Mouse (Mus musculus): ENCODE measurements around the gene Abtb1.
A peak's percentile ranks its signal among the peaks of the same experiment; 100 is the strongest.

Abtb1 gene

GRCm38 (mm10) chr6:88854509-88854908, 12.7 kb upstream of the Abtb1 start:
- no peak for DNase-seq

GRCm38 (mm10) chr6:88850034-88850433, 8.2 kb upstream of the Abtb1 start:
- DNase-seq = no peak

DNA sequence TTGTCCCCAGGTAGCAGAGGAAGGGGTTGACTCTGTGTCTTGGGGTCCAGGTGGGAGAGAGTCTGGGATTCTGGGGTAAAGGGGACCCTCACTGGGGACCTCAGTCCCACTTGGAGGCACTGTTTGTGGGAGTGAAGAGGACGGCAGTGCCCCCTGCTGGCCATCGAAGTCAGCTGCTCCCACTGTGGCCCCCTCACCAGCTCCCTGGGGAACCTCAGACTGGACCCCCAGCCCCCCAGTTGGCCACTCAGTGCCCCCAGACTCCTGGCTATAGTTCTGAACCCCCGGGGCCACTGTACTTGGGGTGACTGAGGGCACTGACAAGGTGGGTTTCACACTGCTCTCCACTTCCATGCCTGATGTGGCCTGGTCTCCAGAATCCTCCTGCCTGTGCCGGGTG, 7.5 kb upstream of the Abtb1 start:
- DNase-seq = peak in 1 of 2 experiments; percentile 36

DNA sequence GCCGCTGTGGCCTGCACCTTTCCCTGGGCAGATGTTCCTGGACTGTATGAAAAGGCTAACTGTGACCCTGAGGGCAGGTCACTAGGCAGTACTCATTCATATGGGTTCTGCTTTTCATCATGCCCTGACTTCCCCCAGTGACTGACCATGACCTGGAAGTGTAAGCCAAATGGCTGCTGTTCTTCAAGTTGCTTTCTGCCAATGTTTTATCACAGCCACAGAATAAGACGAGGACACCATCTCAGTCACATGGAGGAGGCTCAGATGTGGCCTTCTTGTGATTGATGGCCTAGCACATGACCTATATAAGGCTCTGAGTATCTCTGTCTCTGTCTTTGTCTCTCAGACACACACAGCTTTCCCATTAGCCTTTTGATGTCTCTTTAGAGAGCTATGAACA, 5.8 kb upstream of the Abtb1 start:
- no peak for DNase-seq

GRCm38 (mm10) chr6:88844901-88845565, 3.2 kb upstream of the Abtb1 start:
- DNase-seq = no peak

DNA sequence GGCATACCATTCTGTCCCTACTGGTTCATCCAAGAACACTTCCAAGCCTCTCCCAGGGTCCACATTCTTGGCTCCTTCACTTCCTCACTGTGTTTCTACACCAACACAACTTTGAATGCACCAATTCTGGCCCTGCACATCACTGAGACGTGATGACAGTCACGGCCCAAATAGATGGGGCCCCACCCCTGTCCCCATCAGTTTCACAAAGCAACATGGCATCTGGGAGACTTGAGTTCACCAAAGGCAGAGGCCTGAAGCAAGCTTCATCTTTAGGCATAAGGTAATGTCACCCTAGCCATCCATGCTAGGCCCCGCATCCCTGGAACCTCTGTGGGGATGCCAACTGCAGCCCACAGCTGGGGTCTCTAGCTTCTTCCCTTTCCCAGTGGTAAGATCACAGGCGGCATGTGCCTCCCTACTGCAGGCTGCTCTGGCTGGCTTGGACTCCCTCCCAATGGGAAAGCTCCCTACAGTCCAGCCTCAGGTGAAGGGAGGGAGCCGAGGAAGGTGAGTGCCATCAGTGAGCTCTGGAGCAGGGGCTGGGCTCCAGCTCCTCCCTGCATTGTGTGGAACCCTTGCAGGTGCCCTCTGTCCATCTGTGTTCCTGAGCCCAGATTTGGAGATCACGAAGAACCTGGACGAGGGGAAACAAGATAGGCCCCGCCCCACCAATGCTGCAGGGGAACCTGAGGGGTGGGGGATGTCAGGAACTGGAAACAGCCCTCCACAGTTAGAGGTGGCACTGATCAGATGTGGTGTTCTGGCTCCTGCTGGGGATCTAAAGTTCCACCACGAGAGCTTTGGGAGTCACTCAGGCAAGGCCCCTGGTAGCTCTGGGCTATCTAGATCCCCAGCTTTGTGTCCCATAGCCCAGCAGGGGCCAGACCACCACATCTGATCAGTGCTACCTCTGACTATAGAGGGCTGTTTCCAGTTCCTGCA, 2.3 kb upstream of the Abtb1 start:
- no peak for DNase-seq

DNA sequence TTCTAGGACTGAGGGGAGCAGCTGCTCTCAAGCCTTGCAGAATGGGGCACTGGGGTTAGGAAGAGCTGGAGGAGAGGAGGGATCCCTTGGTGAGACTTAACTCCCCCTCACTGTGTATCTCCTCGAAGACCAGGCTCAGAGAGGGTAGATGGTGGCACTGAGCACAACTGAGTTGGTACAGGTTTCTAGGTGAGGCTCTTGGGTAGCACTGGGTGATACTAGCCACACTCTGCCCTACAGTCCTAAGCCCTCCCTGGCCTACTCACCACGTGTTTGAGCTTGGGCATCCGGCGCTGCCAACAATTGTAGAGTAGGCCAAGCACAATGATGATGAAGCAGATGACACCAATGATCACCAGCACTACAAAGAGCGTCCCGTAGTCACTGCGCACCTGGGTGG, 1.5 kb upstream of the Abtb1 start:
- DNase-seq = no peak

GRCm38 (mm10) chr6:88842731-88843151, 957 bp upstream of the Abtb1 start:
- peak in 1 of 2 experiments; percentile 24 for DNase-seq

DNA sequence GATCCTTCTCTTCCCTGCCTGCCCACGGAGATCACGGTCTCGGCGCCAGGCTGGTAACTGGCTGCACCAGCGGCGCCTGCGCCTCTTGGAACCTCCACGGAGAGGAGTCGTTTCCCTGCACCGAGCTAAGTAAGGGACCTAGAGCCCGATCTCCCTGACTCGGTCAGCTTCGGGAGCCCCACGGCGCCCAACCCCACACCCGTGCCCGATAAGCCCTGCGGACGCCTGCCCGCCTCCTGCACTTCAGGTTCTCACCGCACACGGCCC, 337 bp downstream of the Abtb1 start:
- no peak for DNase-seq

DNA sequence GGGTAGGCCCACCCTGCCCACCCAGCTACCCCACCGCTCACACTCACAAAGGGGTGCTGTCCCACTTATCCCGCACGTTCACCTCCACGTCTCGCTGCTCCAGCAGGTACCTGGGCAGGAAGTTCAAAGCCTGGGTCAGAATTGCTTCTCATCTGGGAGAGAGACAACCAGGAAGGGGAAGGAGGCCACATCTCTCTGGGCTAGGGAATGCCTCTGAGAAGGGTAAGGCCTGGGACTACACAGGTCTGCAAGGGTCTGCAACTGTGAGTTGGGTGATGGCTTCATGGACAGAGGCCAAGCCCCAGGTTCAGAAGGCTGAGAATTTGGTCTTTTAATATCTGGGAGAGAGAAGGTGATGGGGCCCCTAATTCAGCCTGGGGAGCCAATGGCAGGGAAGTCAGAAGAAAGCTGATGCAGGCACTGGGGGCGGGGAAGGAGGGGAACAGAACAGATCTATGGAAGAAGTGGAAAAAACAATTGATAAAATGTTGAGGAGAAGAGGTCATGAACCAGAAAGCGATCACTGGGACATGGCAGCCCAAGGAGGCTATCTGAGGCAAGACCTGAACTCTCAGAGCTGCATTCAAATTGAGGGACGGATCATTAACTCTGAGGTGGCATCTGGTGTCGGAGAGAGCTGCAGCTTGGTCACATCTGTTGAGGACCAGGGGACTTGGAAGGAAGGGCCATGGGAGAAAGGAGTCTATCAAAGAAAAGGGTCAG, 832 bp downstream of the Abtb1 start:
- no peak for DNase-seq

DNA sequence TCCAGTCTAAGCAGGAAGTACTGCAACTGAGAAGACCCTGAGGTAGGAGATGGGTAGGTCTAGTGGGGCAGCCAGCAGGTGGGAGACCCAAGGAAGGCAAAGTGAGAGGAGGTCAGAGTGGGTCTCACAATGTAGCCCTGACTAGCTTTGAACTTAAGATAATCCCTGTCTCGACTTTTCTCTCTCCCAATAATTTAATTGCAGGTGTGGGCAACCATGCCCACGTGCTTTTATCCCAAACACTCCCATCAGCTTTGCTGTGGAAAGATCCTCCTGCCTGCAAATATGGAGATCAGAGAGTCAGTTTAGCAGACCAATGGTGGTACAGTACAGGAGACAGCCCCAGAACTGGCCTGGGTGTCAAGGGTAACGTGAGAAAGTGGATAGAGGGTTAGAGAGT, 1.6 kb downstream of the Abtb1 start:
- DNase-seq = no peak

- no peak for DNase-seq
Measured at GRCm38 (mm10) chr6:88839135-88839970, 2.4 kb downstream of the Abtb1 start.

DNA sequence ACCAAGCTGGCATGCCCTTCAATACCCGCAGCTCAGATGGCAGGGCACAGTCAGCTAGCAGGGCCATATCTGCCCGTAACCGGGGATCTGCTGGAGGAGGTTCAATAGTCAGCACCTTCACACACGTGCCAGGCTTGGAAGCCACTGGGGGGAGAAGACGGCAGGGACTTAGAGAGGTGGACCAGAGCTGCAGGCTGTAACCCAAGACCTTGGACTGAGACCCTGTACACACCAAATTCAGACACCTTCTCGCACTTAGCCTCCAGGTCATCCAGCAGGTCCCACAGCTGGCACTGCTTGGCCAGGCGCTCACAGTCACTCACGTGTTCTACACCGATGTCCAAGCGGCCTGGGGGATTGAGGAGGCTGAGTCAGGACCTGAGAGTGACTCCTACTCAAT, 3.2 kb downstream of the Abtb1 start:
- DNase-seq = no peak

- DNase-seq = no peak
Measured at GRCm38 (mm10) chr6:88837999-88838398, 3.8 kb downstream of the Abtb1 start.

DNA sequence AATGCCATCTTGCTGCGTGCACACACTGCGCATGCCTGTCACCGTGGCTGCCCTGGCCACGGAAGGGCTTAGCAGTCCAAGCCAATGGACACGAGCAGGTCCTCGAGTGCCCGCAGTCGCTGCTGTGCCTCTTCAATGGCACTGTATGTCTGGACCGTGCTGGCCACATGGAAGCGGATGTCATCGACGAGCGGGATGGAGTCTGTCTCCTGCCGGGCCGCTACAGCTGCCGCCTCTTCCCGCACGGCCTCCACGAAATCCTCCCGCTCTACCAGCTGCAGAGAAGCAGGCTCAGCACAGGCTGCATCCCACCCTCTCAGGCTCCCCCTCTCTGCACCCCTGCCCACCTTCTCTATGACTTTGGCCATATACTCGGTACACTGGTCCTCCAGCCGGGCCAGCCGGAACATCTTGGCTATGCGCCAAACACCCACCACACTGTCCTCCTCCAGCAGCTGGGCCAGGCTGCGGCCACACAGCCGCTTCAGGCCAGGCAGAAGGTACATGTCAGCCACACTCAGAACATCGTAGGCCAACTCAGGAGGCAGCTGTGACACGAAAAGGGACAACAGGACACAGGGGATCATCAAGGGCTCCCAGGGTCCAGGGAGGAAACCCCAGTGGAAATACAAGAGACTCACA, 5.5 kb downstream of the Abtb1 start:
- DNase-seq = no peak

- DNase-seq = no peak
Measured at GRCm38 (mm10) chr6:88835047-88835446, 6.7 kb downstream of the Abtb1 start.

DNA sequence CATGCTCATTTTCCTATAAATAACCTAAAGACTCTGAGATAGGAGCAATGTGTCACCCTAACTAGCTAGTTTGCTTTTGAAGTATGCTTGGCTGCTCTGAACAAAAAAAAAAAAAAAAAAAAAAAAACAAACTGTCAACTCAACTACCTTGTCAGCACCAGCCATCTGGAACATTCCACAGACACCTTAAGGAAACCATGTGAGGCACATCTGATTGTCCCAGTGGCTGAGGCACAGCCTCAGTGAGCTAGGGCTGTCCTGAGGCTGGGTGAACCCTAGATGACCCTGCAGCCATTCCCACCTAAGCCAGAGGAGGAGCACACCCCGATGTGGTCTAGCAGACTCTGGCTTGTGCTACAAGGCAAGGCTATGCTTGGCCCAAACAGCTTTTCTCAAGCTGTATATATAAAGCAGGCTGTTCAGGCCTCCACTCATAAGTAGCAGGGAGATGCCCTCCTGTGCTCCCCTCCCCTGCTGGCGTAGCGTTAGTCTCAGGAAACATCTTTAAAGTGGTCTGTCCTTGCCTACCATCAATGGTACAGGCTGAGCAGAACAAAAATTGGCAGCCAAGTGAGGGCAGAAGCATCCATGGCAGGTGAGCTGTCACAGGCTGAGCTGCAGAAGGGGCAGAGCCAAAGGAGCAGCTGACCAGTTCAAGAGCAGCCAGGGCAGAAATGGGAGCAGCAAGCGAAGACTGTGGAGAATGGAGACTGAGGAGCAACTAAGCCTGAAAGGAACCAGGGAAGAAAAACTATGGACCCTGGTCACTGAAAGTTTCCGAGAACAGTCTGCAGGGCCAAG, 8.2 kb downstream of the Abtb1 start:
- DNase-seq = peak in 1 of 2 experiments; percentile 21

DNA sequence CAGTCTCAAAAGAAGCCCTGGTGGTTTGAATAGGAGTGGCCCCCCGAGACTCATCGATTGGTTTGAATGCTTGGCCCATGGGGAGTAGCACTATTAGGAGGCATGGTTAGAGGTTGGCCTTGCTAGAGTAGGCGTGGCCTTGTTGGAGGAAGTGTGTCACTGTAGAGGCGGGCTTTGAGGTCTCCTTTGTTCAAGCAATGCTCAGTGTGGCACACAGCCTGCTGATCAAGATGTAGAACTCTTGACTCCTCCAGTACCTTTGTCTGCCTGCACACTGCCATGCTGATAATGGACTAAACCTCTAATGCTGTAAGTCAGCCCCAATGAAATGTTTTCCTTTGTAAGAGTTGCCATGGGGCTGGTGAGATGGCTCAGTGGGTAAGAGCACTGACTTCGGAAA, 9.1 kb downstream of the Abtb1 start:
- DNase-seq = no peak

GRCm38 (mm10) chr6:88831456-88831855, 10.3 kb downstream of the Abtb1 start:
- DNase-seq = peak; percentile 60 to 70

DNA sequence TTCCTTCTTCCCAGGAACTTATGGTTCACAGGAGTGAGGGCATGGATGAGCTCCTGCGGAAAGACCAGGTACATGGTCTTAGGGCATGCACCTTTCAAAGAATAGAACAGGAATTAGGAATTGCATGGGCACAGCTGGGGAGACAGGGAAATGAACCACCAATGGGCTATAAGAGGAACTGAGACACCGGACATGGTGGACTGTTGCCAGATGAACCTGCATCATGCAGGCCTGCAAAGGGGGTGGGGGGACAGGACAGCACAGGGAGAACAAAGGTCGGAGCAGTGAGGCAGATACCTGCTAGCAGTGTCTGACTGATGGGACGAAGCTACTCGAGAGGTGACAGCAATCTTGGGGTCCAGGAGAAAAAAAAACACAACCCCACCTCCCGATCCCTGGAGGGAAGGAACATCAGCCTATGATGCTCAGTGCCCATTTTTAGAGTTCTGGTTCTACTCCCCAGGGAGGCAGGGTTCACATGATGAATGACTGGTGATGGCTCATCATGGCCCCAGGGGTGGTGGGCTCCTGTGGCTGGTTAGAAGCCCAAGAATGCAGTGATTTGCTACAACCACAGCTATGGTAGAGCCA, 11.6 kb downstream of the Abtb1 start:
- peak; percentile 45 to 55 for DNase-seq

DNA sequence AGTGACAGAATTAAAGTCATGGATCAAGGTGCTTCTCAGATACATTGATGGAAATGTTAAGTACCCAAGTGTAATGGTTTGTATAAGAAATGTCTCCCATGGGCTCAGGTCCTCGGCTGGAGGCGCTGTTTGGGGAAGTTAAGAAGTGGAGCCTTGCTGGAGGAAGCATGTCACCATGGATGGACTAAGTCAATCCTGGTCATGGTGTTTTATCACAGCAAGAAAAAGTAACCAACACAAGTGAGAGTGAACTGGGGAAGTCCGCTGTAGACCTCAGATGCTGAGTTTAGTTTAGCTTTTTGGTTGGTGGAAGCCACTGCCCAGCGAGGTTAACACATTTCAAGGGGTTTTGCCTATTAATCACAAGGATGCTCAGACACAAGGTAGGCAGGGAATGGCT, 12.2 kb downstream of the Abtb1 start:
- DNase-seq = no peak
